Mouse (Mus musculus): ENCODE results near the gene Tpm3. TPM values are rescaled to one million over a fixed set of nuclear protein-coding genes. Genes with fewer than 3 reads are reported as not detected.
A peak's percentile ranks its signal among the peaks of the same experiment; 100 is the strongest.
"Not testable (repeated sequence)": the region's sequence is repeated elsewhere in the genome, so short reads cannot be mapped to it uniquely, and the experiment has no call there.

Tpm3 gene
- total RNA-seq, 2 experiments from 2014 or later, result 103 to 108 TPM

GRCm38 (mm10) chr3:90081365-90082240 lies 9.2 kb downstream of the Tpm3 start:
- intact Hi-C loops (cut with DNase I), result no loop called here
- peak in 1 of 2 experiments; percentile 12 for DNase-seq

DNA sequence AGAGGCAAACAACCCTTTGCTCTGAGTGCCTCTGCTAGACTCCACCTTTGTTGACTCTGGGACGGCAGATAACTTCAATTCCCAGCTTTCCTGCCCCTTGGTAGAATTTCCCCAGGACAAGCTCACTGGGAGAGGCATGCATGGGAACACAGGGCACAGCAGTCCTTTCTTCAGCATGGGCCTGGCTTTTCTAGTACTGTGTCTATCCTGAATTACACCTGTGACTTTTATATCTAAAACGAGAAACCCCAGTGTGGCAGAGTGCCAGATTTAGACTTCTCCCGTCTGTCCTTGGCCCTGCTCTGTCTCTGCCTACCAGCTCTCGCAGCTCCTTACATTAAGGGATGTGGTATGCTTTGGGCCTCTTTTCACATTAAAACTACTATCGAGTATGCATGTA lies 10.6 kb downstream of the Tpm3 start:
- intact Hi-C loops (cut with DNase I), result no loop called here
- DNase-seq, result peak; percentile 22 to 25

DNA sequence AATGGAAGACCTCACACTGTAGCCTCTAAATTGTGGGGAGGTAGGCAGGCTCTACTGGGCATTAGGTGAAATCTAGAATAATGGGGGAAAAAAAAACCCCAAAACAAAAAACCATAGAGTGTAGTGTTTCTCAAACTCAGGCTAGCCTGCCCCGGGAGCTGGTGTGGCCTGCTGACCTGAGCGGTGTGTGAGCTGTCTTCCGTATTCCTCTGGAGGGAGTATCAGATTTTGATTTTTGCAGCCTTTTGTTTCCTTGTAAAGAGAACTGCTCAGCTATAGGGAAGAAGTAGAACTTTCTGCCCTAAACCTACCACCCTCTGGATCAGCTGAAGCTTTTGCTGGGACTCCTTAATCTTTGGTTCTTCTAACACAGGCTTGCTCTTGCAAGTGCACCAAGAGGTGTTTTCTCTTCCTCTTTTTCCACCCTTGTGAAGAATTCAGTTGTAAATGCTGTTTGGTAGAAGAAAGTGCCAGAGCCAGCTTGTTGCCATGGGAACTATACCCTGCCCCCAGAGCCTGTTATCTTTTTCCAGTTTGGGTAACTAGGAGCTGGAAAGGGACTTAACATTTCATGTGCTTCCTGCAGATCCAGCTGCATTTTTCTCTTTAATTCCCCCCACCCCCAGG lies 11.4 kb downstream of the Tpm3 start:
- DNase-seq, result no peak
- intact Hi-C loops (cut with DNase I), result no loop called here

- intact Hi-C loops (cut with DNase I), result no loop called here
- peak; percentile 37 to 48 for DNase-seq
These were observed 12.3 kb downstream of the Tpm3 start for GRCm38 (mm10) chr3:90084790-90085189.

GRCm38 (mm10) chr3:90085281-90085680 lies 12.8 kb downstream of the Tpm3 start:
- DNase-seq, result peak; percentile 12 to 27
- intact Hi-C loops (cut with DNase I), result no loop called here

- intact Hi-C loops (cut with DNase I), result no loop called here
These were observed 13.6 kb downstream of the Tpm3 start for GRCm38 (mm10) chr3:90086068-90086467.

DNA sequence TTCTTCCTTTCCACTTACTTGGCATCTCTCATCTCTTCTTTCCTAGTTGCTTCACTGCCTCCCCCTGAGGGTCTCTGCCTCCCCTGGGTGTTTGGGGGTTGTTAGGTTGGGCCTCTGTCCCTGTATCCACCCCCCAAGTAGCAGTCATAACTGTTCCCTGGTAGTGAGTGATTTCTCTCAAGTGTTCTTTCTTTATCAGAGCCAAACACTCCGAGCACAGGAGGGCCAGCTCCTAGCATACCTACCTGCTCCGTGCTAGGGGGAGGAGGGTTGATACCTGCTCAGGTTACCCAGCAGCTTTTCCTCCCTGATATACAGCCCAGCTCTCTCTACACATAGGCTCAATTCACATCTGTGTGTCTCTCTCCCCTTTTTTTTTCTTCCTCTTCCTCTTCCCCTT lies 16.2 kb downstream of the Tpm3 start:
- intact Hi-C loops (cut with DNase I), result no loop called here

More at GRCm38 (mm10) chr3:90086068-90086467, 13.6 kb downstream of the Tpm3 start:
- DNase-seq, result no peak

DNA sequence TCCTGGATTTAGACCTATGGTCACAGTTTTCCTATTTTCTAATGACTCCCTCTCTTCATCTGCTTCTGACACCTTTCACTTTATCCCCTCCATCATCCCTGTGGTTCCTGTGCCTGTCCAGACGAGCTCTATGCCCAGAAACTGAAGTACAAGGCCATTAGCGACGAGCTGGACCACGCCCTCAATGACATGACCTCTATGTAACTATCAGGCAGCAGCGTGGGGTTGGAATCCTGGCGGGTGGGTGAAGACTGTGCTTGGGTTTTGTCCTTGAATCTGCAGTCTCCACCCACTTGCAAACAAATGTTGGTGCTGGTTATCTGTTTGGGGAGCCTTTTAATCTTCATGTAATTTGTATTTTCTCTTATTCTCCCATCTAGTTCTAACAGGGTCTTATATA lies 18.4 kb downstream of the Tpm3 start:
- DNase-seq, result no peak
- intact Hi-C loops (cut with DNase I), result no loop called here

More for the DNA sequence above, 16.2 kb downstream of the Tpm3 start:
- no peak for DNase-seq

GRCm38 (mm10) chr3:90094453-90094852 lies 22.0 kb downstream of the Tpm3 start:
- no peak for DNase-seq

DNA sequence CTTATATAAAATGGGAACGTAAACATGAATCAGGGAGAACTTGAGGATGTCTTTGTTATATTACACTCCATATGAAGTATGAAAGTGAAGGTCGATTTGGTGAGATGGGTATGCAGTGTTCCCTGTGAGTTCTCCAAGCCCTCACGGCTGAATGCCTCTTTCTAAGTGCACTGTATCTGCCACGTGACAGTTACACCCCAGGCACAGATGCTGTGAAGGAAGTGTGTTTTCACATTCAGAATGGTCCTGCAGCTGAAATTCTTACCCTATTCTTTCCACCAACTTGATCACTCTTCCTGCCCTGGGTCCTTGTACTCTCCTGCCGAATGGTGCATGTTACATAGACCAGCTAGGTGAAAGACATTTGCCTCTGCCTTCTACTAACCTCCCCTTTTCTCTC lies 25.5 kb downstream of the Tpm3 start:
- DNase-seq, result no peak
- intact Hi-C loops (cut with DNase I), result no loop called here

More at GRCm38 (mm10) chr3:90094453-90094852, 22.0 kb downstream of the Tpm3 start:
- intact Hi-C loops (cut with DNase I), result no loop called here

- DNase-seq, result no peak
- intact Hi-C loops (cut with DNase I), result no loop called here
These were observed 28.6 kb downstream of the Tpm3 start for GRCm38 (mm10) chr3:90101010-90101409.

GRCm38 (mm10) chr3:90101673-90102072 lies 29.2 kb downstream of the Tpm3 start:
- no peak for DNase-seq
- intact Hi-C loops (cut with DNase I), result no loop called here

DNA sequence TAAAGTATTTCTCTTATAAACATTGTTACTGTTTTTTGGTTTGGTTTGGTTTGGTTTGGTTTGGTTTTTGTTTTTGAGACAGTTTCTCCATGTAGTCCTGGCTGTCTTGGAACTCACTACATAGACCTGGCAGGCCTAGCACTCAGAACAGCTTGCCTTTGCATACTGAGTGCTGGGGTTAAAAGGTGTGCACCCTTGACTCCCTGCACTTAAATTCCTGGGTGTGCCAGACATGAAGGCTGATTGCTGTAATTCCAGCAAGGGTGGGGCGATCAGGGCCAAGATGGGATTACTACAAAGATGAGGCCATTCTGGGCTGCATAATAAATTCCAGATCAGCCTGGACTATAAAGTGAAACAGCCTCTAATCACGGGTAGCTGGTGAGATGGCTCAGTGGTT lies 29.8 kb downstream of the Tpm3 start:
- intact Hi-C loops (cut with DNase I), result no loop called here
- DNase-seq, result no peak

- no peak for DNase-seq
- intact Hi-C loops (cut with DNase I), result no loop called here
These were observed 30.7 kb downstream of the Tpm3 start for GRCm38 (mm10) chr3:90103176-90103575.

GRCm38 (mm10) chr3:90103938-90104337 lies 31.5 kb downstream of the Tpm3 start, which contains the start of gene Nup210l:
TSS of gene Nup210l (plus strand) at chr3:90104132.
- no peak for DNase-seq
- intact Hi-C loops (cut with DNase I), result no loop called here

- DNase-seq, result no peak
- intact Hi-C loops (cut with DNase I), result no loop called here
These were observed 39.3 kb downstream of the Tpm3 start for GRCm38 (mm10) chr3:90111706-90112105.

DNA sequence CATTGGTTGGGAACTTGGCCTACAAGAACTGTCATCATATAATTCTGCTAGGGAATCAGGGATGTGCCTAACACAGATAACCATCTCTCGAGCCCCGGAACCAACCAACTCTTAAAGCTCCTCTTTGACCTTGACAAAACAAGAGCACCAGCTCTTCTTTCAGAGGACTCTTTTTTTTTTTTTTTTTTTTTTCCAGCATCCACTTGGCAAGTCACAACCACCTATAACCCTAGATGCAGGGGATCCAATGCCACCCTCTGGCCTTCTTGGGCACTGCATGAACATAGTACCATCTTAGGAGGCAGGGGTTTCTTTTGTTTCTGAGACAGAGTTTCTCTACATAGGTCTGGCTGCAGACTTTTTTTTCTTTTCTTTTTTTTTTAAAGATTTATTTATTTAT lies 41.9 kb downstream of the Tpm3 start:
- DNase-seq, result peak in 1 of 2 experiments; percentile 21

DNA sequence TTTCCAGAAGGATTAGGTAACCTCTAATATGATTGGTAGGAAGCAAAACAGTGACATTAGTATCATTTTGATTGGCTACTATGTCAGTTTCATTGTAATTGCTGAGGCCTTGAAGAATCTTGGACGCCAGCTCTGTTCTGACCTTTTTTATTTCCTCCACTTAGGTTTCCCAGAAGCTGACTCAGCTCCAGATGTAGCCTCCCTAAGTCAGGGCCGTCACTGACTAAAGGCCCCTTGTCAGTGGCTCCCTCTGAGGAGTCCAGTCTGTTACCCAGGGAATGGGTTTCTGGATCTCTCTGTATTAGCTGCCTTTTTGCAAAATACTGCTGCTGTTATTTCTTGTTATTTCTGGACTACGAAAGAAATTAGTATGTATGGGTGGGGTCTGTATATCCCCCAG lies 43.1 kb downstream of the Tpm3 start:
- DNase-seq, result peak in 1 of 2 experiments; percentile 12
- intact Hi-C loops (cut with DNase I), result no loop called here

More for the DNA sequence above, 41.9 kb downstream of the Tpm3 start:
- intact Hi-C loops (cut with DNase I), result no loop called here

GRCm38 (mm10) chr3:90118132-90118790 lies 45.8 kb downstream of the Tpm3 start:
- intact Hi-C loops (cut with DNase I), result no loop called here
- peak; percentile 74 to 76 for DNase-seq

DNA sequence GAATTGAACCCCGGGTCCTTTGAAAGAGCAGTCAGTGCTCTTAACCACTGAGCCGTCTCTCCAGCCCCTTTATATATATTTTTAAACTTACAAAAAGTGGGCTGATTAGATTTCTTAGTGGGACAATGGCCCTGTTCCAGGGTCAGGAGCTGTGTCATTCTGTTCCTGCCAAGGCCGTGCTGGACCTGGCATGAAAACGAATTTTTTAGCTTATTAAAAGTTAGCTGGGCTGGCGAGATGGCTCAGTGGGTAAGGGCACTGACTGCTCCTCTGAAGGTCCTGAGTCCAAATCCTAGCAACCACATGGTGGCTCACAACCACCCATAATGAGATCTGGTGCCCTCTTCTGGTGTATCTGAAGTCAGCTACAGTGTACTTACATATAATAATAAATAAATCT lies 49.6 kb downstream of the Tpm3 start:
- DNase-seq; intact Hi-C loops (cut with DNase I): not testable (repeated sequence)

GRCm38 (mm10) chr3:90125710-90126109 lies 53.3 kb downstream of the Tpm3 start:
- no peak for DNase-seq
- intact Hi-C loops (cut with DNase I), result no loop called here

All from heart, postnatal 10 days (tissue).